Mouse (Mus musculus) midbrain, embryonic 14.5 days (tissue): ENCODE results near the gene Tmem43. TPM values are rescaled to one million over a fixed set of nuclear protein-coding genes. Genes with fewer than 3 reads are reported as not detected.

Source experiments
- ATAC-seq: fragments of 200-750 bp; cut with Nextera tagmentation; 2 replicates; pipeline ENCODE4 v1.8.0; 2017; ENCODE audit warnings: moderate number of reproducible peaks, moderate library complexity; ENCODE audit not compliant: low FRiP score, low TSS enrichment
- DNase-seq: peaks from one replicate; pipeline ENCODE4 v3.0.0-alpha.2; 2015
- H3K27ac ChIP-seq: fragments of 300-500 bp; sonication (generic); replicated peaks from 2 replicates; pipeline ENCODE4 v1.5.1; 2014; ENCODE audit warnings: mild to moderate bottlenecking, low read depth, low read length, moderate library complexity
- H3K27me3 ChIP-seq: fragments of 300-500 bp; sonication (generic); 2 replicates; pipeline ENCODE4 v1.6.1; 2014; ENCODE audit warnings: low read length, control low read depth, mixed read lengths; ENCODE audit not compliant: control insufficient read depth, insufficient read depth
- H3K36me3 ChIP-seq: fragments of 300-500 bp; sonication (generic); 2 replicates; pipeline ENCODE4 v1.6.1; 2014; ENCODE audit warnings: low read length, control low read depth; ENCODE audit not compliant: control insufficient read depth, insufficient read depth
- H3K4me1 ChIP-seq: fragments of 300-500 bp; sonication (generic); 2 replicates; pipeline ENCODE4 v1.6.1; 2014; ENCODE audit warnings: mild to moderate bottlenecking, antibody characterized with exemption, low read length, control low read depth; ENCODE audit not compliant: control insufficient read depth, insufficient read depth
- H3K4me2 ChIP-seq: fragments of 300-500 bp; sonication (generic); 2 replicates; pipeline ENCODE4 v1.6.1; 2014; ENCODE audit warnings: mild to moderate bottlenecking, low read length, moderate library complexity
- H3K4me3 ChIP-seq: fragments of 300-500 bp; sonication (generic); replicated peaks from 2 replicates; pipeline ENCODE4 v1.5.1; 2014; ENCODE audit warnings: low read depth, low read length
- H3K9ac ChIP-seq: fragments of 300-500 bp; sonication (generic); replicated peaks from 2 replicates; pipeline ENCODE4 v1.6.1; 2014; ENCODE audit warnings: mild to moderate bottlenecking, low read length, moderate library complexity
- H3K9me3 ChIP-seq: fragments of 300-500 bp; sonication (generic); 2 replicates; pipeline ENCODE4 v1.6.1; 2016; ENCODE audit warnings: low read length, control low read depth, mixed read lengths; ENCODE audit not compliant: control insufficient read depth
- WGBS: fragments of 180-500 bp; shearing (Covaris S2); extraction: QIAGEN DNeasy Blood & Tissue Kit; methylation state at CpG from one replicate; pipeline ENCODE4 v1.1.7; 2014; 5-methylcytosine and 5-hydroxymethylcytosine counted together
- polyA plus RNA-seq: library from polyadenylated mRNA; unstranded; fragments of >200 nt; fragmentation: Nextera tagmentation; extraction: Ambion mirVana; gene quantifications from 2 replicates; pipeline ENCODE4 v1.2.1, GENCODE M21; 2014

The Tmem43 gene
- 44.3 and 51.8 TPM in 2 replicates for polyA plus RNA-seq

- no peaks in the 10 kb centered on the region for H3K27me3 ChIP-seq
- peak within 1 kb of the TSS; percentile 77 for H3K9ac ChIP-seq
- H3K27ac ChIP-seq: peak within 1 kb of the TSS; percentile 77
- DNase-seq: peak; percentile 100
- H3K9me3 ChIP-seq: no peaks in the 10 kb centered on the region
- peak within 1 kb of the TSS; percentile 77 for H3K4me2 ChIP-seq
- peak within 1 kb of the TSS; percentile 77 for H3K4me3 ChIP-seq
- ATAC-seq: peak; percentile 96
- peaks cover 21% of the 10 kb centered on the region for H3K36me3 ChIP-seq
- WGBS: under 1% methylated on average over 74 of the region's 74 CpGs
- H3K4me1 ChIP-seq: peaks cover 14% of the 10 kb centered on the region
Measured at GRCm38 (mm10) chr6:91472868-91473804, at the start of gene Tmem43, which contains the start of gene Chchd4. Tmem43 (plus strand) TSS chr6:91473703. Chchd4 (minus strand) TSS chr6:91473546.

DNA sequence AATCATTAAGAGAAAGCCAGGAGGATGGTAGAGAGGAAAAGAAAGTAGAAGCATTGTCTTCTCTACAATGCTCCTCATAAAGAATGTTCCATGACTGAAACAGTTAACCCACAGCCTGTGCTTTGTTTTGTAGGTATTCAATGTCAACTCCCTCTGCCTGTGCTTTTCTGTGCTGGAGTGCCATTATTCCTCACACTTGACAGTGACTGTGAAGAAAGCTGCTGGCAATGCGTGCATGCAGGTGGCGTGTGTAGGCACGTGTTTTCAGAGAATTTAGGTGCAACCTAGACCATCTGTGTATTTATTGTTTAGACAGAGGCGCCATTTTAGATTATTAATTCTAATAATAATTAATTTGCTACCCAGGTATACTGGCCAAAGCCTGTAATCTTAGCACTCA lies 49.4 kb upstream of the Tmem43 start:
- Histone ChIP-seq H3K4me2 (no peak overlapping the region), H3K36me3 (no peaks in the 10 kb centered on the region), H3K27ac (no peak overlapping the region), H3K9me3 (no peaks in the 10 kb centered on the region), H3K4me1 (no peaks in the 10 kb centered on the region), H3K4me3 (no peak overlapping the region), H3K9ac (no peak overlapping the region), H3K27me3 (no peaks in the 10 kb centered on the region)
- DNase-seq: no peak
- WGBS: 56% methylated on average over 4 of the region's 4 CpGs
- ATAC-seq: no peak

GRCm38 (mm10) chr6:91440474-91441144 lies 32.9 kb upstream of the Tmem43 start:
- ATAC-seq (peak; percentile 95), DNase-seq (peak; percentile 99)
- H3K9ac ChIP-seq: peak overlapping the region; percentile 65
- H3K27me3 ChIP-seq: no peaks in the 10 kb centered on the region; the same call in 1 of the 2 replicates
- H3K4me3 ChIP-seq: peak overlapping the region; percentile 58
- H3K4me1 ChIP-seq: peaks cover 6% of the 10 kb centered on the region
- H3K9me3 ChIP-seq: no peaks in the 10 kb centered on the region
- peak overlapping the region; percentile 78 for H3K27ac ChIP-seq
- peak overlapping the region; percentile 88 for H3K4me2 ChIP-seq
- 2% methylated on average over 30 of the region's 30 CpGs for WGBS
- H3K36me3 ChIP-seq: no peaks in the 10 kb centered on the region

DNA sequence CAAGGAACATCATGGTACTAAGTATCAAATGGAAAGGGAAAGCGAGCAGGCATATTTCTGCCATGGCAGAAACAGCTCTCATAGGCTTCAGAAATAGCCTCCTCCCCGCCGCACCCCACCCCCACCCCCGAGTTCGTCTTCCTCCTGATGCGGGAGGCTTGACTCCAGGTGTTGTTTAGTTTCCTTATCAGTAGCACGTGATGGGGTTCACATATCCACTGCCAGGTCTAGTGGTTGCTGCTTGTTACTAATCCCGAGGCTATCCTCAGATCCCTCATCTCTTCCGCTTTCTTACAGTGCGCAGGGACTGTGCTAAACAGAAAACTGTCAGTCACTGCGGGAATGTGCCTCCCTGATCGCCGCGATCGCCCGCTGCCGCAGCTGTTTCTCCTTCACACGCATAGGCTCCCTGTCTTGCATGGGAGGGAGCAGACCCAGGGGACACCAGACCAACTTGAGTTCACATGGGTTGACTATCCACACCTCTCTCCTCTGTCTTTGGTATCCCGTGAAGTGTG lies 32.3 kb upstream of the Tmem43 start:
- H3K9me3 ChIP-seq: no peaks in the 10 kb centered on the region
- 8% methylated on average over 19 of the region's 19 CpGs for WGBS
- H3K27ac ChIP-seq: peak overlapping the region; percentile 78
- peaks cover 6% of the 10 kb centered on the region for H3K4me1 ChIP-seq
- H3K4me2 ChIP-seq: peak overlapping the region; percentile 88
- H3K36me3 ChIP-seq: no peaks in the 10 kb centered on the region
- DNase-seq (no peak), ATAC-seq (peak; percentile 63)
- H3K27me3 ChIP-seq: no peaks in the 10 kb centered on the region; the same call in 1 of the 2 replicates
- peak overlapping the region; percentile 65 for H3K9ac ChIP-seq
- peak overlapping the region; percentile 58 for H3K4me3 ChIP-seq

GRCm38 (mm10) chr6:91445316-91445715 lies 28.2 kb upstream of the Tmem43 start:
- ATAC-seq (no peak), DNase-seq (no peak)
- H3K4me3 ChIP-seq: no peak overlapping the region
- H3K36me3 ChIP-seq: no peaks in the 10 kb centered on the region
- no peak overlapping the region for H3K27ac ChIP-seq
- peaks cover 6% of the 10 kb centered on the region for H3K4me1 ChIP-seq
- no peak overlapping the region for H3K9ac ChIP-seq
- 70% methylated on average over 3 of the region's 3 CpGs for WGBS
- H3K27me3 ChIP-seq: no peaks in the 10 kb centered on the region
- no peak overlapping the region for H3K4me2 ChIP-seq
- no peaks in the 10 kb centered on the region for H3K9me3 ChIP-seq

DNA sequence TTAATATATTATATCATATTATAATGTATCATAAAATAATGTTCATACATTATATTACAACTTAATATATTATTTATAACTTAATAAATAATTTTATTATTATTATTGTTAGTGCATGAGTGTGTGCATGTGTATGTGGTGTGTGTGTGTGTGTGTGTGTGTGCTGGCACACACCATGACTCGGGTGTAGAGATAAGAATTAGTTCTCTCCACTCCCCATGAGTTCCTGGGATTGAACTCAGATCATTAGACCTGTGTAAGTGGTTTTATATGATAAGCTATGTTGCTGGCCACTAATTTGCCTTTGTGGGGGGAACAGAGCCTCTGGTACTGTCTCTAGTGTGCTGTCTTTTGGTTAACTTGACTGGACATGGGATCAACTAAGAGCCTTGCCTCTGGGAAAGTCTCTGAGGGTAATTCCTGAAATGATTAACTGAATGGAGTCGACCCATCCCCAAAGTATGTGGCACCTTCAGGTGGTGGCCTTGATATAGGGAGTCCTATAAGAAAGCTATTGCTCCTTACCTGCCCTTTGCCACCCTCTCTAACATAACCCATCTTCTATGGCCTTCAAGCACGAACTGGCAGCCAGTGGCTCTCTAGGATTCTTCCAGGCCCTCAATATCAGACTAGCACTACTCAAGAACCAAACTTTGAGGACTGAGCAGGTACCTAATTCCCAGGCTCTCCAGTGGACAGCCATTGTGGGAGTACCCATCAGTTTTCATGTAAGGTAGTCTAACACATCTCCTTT lies 23.9 kb upstream of the Tmem43 start:
- Histone ChIP-seq H3K27ac (no peak overlapping the region), H3K9ac (no peak overlapping the region), H3K4me1 (no peaks in the 10 kb centered on the region), H3K27me3 (no peaks in the 10 kb centered on the region), H3K4me3 (no peak overlapping the region), H3K4me2 (no peak overlapping the region), H3K9me3 (no peaks in the 10 kb centered on the region), H3K36me3 (no peaks in the 10 kb centered on the region)
- DNase-seq (no peak), ATAC-seq (no peak)
- WGBS: 59% methylated on average over 3 of the region's 3 CpGs

GRCm38 (mm10) chr6:91452056-91452455 lies 21.4 kb upstream of the Tmem43 start:
- Histone ChIP-seq H3K27ac (no peak overlapping the region), H3K9me3 (no peaks in the 10 kb centered on the region), H3K9ac (no peak overlapping the region), H3K27me3 (no peaks in the 10 kb centered on the region), H3K4me2 (no peak overlapping the region), H3K4me1 (no peaks in the 10 kb centered on the region), H3K4me3 (no peak overlapping the region), H3K36me3 (no peaks in the 10 kb centered on the region)
- ATAC-seq: no peak
- 53% methylated on average over 1 of the region's 1 CpGs for WGBS
- DNase-seq: no peak

GRCm38 (mm10) chr6:91454546-91454945 lies 19.0 kb upstream of the Tmem43 start:
- Histone ChIP-seq H3K9me3 (no peaks in the 10 kb centered on the region), H3K4me3 (no peak overlapping the region), H3K36me3 (no peaks in the 10 kb centered on the region), H3K4me2 (no peak overlapping the region), H3K4me1 (no peaks in the 10 kb centered on the region), H3K27me3 (no peaks in the 10 kb centered on the region), H3K27ac (no peak overlapping the region), H3K9ac (no peak overlapping the region)
- DNase-seq (no peak), ATAC-seq (no peak)
- WGBS: 78% methylated on average over 5 of the region's 5 CpGs
